Mouse (Mus musculus) intestine, embryonic 14.5 days (tissue): Measurements from ENCODE around the gene Ncs1. TPM values are rescaled to one million over a fixed set of nuclear protein-coding genes. Genes with fewer than 3 reads are reported as not detected.

Experiments
- ATAC-seq: fragments of 200-750 bp; cut with Nextera tagmentation; replicated peaks from 2 replicates; pipeline ENCODE4 v1.8.0; 2017; ENCODE audit warnings: low read depth, moderate number of reproducible peaks, moderate TSS enrichment, moderate library complexity; ENCODE audit not compliant: low FRiP score, low TSS enrichment
- DNase-seq: peaks from one replicate; pipeline ENCODE4 v3.0.0-alpha.2; 2018; ENCODE audit warnings: low spot score
- H3K27ac ChIP-seq: fragments of 300-500 bp; sonication (generic); 2 replicates; pipeline ENCODE4 v1.5.1; 2014; ENCODE audit warnings: low read depth, mild to moderate bottlenecking, control low read depth
- H3K27me3 ChIP-seq: fragments of 300-500 bp; sonication (generic); replicated peaks from 2 replicates; pipeline ENCODE4 v1.6.1; 2014; ENCODE audit warnings: low read length, control low read depth; ENCODE audit not compliant: control insufficient read depth, insufficient read depth
- H3K36me3 ChIP-seq: fragments of 300-500 bp; sonication (generic); 2 replicates; pipeline ENCODE4 v1.6.1; 2014; ENCODE audit warnings: low read length, control low read depth; ENCODE audit not compliant: control insufficient read depth, insufficient read depth
- H3K4me1 ChIP-seq: fragments of 300-500 bp; sonication (generic); replicated peaks from 2 replicates; pipeline ENCODE4 v1.6.1; 2014; ENCODE audit warnings: low read length, control low read depth, mixed read lengths; ENCODE audit not compliant: control insufficient read depth, insufficient read depth
- H3K4me2 ChIP-seq: fragments of 300-500 bp; sonication (generic); 2 replicates; pipeline ENCODE4 v1.6.1; 2014; ENCODE audit warnings: low read length
- H3K4me3 ChIP-seq: fragments of 300-500 bp; sonication (generic); 2 replicates; pipeline ENCODE4 v1.5.1; 2014; ENCODE audit warnings: low read depth, low read length, control low read depth, mixed read lengths
- H3K9ac ChIP-seq: fragments of 300-500 bp; sonication (generic); 2 replicates; pipeline ENCODE4 v1.6.1; 2014; ENCODE audit warnings: mild to moderate bottlenecking, low read length
- H3K9me3 ChIP-seq: fragments of 300-500 bp; sonication (generic); 2 replicates; pipeline ENCODE4 v1.6.1; 2016; ENCODE audit warnings: low read length, control low read depth; ENCODE audit not compliant: control insufficient read depth
- WGBS: fragments of 180-500 bp; shearing (Covaris S2); extraction: QIAGEN DNeasy Blood & Tissue Kit; methylation state at CpG from one replicate; pipeline ENCODE4 v1.1.7; 2014; 5-methylcytosine and 5-hydroxymethylcytosine counted together
- polyA plus RNA-seq: library from polyadenylated mRNA; unstranded; fragments of >200 nt; fragmentation: Nextera tagmentation; extraction: Ambion mirVana; gene quantifications from 2 replicates; pipeline ENCODE4 v1.2.1, GENCODE M21; 2014

Ncs1 gene
- polyA plus RNA-seq, 1 experiment from 2014 or later, result 35.3 TPM

- Histone ChIP-seq H3K4me1 (peaks cover 29% of the 10 kb centered on the region), H3K36me3 (no peaks in the 10 kb centered on the region), H3K4me3 (no peak overlapping the region), H3K9ac (no peak overlapping the region), H3K27ac (no peak overlapping the region), H3K9me3 (no peaks in the 10 kb centered on the region), H3K4me2 (no peak overlapping the region), H3K27me3 (no peaks in the 10 kb centered on the region)
- ATAC-seq (no peak), DNase-seq (no peak)
- WGBS, result 94% methylated on average over 4 of the region's 4 CpGs
Observed at GRCm38 (mm10) chr2:31252167-31252566, 6.5 kb downstream of the Ncs1 start.

DNA sequence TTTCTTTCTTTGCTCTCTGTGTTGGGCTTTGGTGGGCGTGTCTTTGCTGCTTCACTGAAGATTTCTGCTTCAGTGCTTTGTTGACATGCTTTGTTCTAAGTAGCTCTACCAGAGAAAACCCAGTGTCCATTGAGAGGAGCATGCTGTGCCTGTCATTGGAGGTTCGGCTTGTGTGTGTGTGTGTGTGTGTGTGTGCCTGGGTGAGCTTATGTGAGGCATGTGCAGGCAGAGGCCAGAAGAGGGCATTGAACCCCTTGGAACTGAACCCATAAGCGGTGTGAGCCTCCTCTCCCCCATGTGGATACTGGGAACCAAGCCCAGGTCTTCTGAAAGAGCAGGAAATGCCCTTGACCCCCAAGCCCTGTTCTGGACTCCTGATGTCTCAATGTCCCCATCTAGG is 7.8 kb downstream of the Ncs1 start:
- no peak overlapping the region for H3K27ac ChIP-seq
- no peaks in the 10 kb centered on the region for H3K27me3 ChIP-seq
- H3K9ac ChIP-seq, result no peak overlapping the region
- DNase-seq, result no peak
- no peaks in the 10 kb centered on the region for H3K9me3 ChIP-seq
- no peak for ATAC-seq
- no peak overlapping the region for H3K4me3 ChIP-seq
- no peaks in the 10 kb centered on the region for H3K36me3 ChIP-seq
- H3K4me1 ChIP-seq, result peaks cover 29% of the 10 kb centered on the region
- WGBS, result 88% methylated on average over 3 of the region's 3 CpGs
- no peak overlapping the region for H3K4me2 ChIP-seq

DNA sequence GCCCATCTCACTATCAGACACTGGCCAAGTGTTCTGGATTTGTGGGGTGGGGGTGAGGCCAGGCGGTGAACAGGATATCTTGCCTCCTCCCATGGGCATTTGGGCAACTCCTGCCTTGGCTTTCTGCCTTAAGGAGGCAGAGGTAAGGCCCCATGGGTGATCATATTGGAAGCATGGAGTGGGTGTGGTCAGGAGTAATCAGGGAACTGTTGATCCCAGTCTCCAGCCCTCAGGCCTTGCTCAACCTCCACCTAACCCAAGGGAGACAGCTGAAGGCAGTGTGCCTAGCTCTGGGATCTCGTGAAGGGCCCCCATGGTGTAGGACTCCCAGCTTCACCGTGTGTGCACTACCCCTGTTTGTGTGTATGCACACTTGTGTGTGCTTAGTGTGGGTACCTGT is 9.2 kb downstream of the Ncs1 start:
- no peak overlapping the region for H3K9ac ChIP-seq
- no peaks in the 10 kb centered on the region for H3K36me3 ChIP-seq
- ATAC-seq (no peak), DNase-seq (no peak)
- peaks cover 37% of the 10 kb centered on the region for H3K4me1 ChIP-seq
- H3K9me3 ChIP-seq, result no peaks in the 10 kb centered on the region
- H3K27me3 ChIP-seq, result no peaks in the 10 kb centered on the region
- 93% methylated on average over 3 of the region's 3 CpGs for WGBS
- H3K4me3 ChIP-seq, result no peak overlapping the region
- H3K4me2 ChIP-seq, result no peak overlapping the region
- H3K27ac ChIP-seq, result no peak overlapping the region

DNA sequence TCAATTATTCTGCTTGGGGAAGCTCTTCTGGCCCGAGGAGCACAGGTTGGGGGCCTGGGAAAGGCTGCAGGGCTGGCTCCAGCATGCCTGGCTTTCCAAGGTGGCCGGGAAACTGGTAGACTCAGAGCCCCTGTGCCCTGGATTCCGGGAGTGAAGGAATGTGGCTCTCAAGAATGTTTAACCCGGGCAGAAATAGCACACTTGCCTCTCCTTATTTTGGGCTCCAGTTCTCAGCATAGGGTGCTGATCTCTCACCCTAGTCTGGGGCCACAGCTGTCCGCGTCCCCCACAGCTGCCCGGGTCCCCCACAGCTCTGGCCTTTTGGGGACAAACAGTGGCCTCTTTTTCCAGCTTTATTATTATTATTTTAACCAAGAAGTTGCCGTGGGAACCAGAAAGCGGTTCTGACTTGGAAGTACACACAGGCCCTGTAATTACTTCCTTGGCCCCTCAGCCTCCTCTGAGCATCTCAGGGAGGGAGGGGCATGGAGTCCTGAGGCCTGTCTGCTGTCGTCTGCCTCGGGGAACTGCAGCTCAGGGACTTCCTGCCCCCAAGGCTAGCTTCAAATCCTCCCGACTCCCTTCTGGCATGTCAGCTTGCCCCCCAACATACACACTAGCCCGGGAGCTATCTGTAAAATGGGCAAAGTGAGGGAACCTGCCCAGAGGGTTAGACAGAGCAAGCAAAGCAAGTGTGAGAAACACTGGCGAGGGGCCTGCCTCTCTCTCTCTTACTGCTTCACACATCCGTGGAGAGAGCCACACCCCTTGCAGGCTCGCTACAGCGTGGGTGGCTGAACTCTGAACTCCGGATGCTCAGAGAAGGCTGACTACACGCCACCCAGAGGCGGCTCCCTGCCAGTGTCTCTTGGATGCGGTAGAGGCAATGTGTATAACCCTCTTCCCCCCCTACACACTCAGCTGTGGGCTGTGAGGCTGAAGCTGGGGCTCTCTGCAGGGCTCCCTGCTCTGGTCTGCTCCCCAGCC is 10.6 kb downstream of the Ncs1 start:
- H3K4me2 ChIP-seq, result peak overlapping the region; percentile 39
- no peak overlapping the region for H3K4me3 ChIP-seq
- no peaks in the 10 kb centered on the region for H3K27me3 ChIP-seq
- DNase-seq (peak; percentile 74), ATAC-seq (no peak)
- peaks cover 37% of the 10 kb centered on the region for H3K4me1 ChIP-seq
- H3K36me3 ChIP-seq, result no peaks in the 10 kb centered on the region
- no peaks in the 10 kb centered on the region for H3K9me3 ChIP-seq
- peak overlapping the region; percentile 29 for H3K9ac ChIP-seq
- WGBS, result 14% methylated on average over 21 of the region's 21 CpGs
- H3K27ac ChIP-seq, result peak overlapping the region; percentile 75

GRCm38 (mm10) chr2:31257096-31257495 is 11.5 kb downstream of the Ncs1 start:
- Histone ChIP-seq H3K4me1 (peaks cover 37% of the 10 kb centered on the region), H3K27me3 (no peaks in the 10 kb centered on the region), H3K9me3 (no peaks in the 10 kb centered on the region), H3K27ac (no peak overlapping the region), H3K36me3 (no peaks in the 10 kb centered on the region), H3K4me2 (no peak overlapping the region), H3K4me3 (no peak overlapping the region), H3K9ac (no peak overlapping the region)
- DNase-seq (no peak), ATAC-seq (no peak)
- 73% methylated on average over 6 of the region's 6 CpGs for WGBS

- DNase-seq (peak; percentile 85), ATAC-seq (peak; percentile 83)
- no peaks in the 10 kb centered on the region for H3K9me3 ChIP-seq
- 12% methylated on average over 22 of the region's 22 CpGs for WGBS
- no peaks in the 10 kb centered on the region for H3K27me3 ChIP-seq
- H3K36me3 ChIP-seq, result no peaks in the 10 kb centered on the region
- H3K4me2 ChIP-seq, result peak overlapping the region; percentile 81
- peak overlapping the region; percentile 6; the same call in 1 of the 2 replicates for H3K27ac ChIP-seq
- H3K4me3 ChIP-seq, result peak overlapping the region; percentile 47
- H3K4me1 ChIP-seq, result peaks cover 46% of the 10 kb centered on the region
- peak overlapping the region; percentile 39; the same call in 1 of the 2 replicates for H3K9ac ChIP-seq
Observed at GRCm38 (mm10) chr2:31258609-31259366, 13.2 kb downstream of the Ncs1 start.

DNA sequence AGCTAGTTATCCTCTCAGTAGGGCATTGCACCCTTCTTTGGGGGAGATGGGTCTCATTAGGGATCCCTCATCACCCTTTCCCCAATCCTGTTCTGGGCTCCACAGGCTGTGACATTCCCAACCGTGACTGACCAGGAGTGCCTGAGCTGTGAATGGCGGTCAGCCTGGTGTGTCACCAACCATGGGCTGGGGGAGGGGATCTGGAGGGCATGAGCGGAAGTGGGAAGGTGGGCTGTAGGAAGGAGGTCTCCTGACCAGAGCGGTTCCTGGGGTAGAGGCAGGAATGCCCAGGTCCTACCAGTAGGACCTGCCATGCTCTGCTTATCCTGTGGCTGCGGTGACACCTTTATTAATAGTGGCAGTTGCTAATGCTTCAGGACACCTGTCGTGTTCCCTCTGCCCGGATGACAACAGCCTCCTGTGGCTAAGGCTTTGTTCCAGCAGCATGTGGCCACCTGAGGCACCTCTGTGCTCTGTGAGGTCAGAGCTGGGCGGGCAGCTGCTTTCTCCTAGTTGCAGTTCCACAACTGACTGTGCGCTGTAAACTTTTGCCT is 13.8 kb downstream of the Ncs1 start:
- H3K27ac ChIP-seq, result peak overlapping the region; percentile 3; the same call in 1 of the 2 replicates
- peak overlapping the region; percentile 39; the same call in 1 of the 2 replicates for H3K9ac ChIP-seq
- ATAC-seq, result 0 out of 2 replicates have a peak, but pooled peaks have one; percentile 14
- H3K4me1 ChIP-seq, result peaks cover 52% of the 10 kb centered on the region
- 44% methylated on average over 9 of the region's 9 CpGs for WGBS
- no peaks in the 10 kb centered on the region for H3K9me3 ChIP-seq
- DNase-seq, result no peak
- peak overlapping the region; percentile 47 for H3K4me3 ChIP-seq
- peak overlapping the region; percentile 81 for H3K4me2 ChIP-seq
- no peaks in the 10 kb centered on the region for H3K27me3 ChIP-seq
- no peaks in the 10 kb centered on the region for H3K36me3 ChIP-seq

DNA sequence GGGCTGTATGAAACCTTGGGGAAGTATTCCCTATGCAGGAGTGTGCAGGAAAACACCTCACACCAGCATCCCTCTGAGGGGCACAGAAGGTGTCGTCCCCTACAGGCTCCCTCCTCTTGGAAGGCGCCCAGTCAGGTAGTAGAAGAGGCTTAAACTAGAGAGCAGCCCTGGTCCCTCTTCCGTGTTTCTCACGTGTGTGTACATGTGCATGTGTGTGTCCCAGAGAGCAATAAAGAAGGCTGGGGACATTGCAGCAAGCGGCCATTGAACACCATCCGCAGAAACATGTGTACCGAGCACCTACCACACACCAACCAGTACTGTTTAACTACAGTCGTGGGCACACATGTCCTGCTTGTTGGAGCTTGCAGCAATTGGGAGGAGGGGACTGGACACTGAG is 14.9 kb downstream of the Ncs1 start:
- WGBS, result 85% methylated on average over 8 of the region's 8 CpGs
- Histone ChIP-seq H3K9me3 (no peaks in the 10 kb centered on the region), H3K4me2 (no peak overlapping the region), H3K4me3 (no peak overlapping the region), H3K4me1 (peaks cover 58% of the 10 kb centered on the region), H3K27ac (no peak overlapping the region), H3K27me3 (no peaks in the 10 kb centered on the region), H3K36me3 (no peaks in the 10 kb centered on the region), H3K9ac (no peak overlapping the region)
- ATAC-seq (no peak), DNase-seq (no peak)
